Mouse (Mus musculus): ENCODE measurements around the gene Gm26992. TPM values are rescaled to one million over a fixed set of nuclear protein-coding genes. Genes with fewer than 3 reads are reported as not detected.

The Gm26992 gene
- total RNA-seq, 1 experiment, result not detected

DNA sequence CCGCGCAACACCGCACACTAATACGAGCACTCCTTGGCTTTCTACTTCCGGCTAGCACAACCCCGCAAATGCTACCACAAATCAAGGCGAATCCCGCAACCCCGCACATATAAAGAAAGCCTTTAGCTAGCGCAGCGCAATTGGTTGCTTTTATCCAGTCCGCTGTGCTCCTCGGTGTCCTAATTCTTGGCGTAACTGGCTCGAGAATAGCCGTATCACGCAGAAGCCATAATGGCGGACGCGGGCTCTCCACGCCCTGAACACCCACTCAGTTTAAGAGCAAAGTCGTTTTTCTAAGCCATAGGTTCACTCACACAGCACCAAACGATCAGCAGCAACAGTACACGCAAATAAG is 60.3 kb downstream of the Gm26992 start:
- peak overlapping the region in 1 of 2 experiments; percentile 30; a peak in 2 of 4 replicates for H3K4me3 ChIP-seq (ENCODE audit: insufficient read depth in 1 of 2, low read depth in 1 of 2, low read length in 2 of 2, poor library complexity in 1 of 2, severe bottlenecking in 1 of 2)
- DNase-seq (ENCODE audit: low read depth, low spot score), result no peak
- no peaks in the 10 kb centered on the region for H3K9me3 ChIP-seq (ENCODE audit: control insufficient read depth, insufficient read depth, low read depth, low read length)
- peaks cover 21% of the 10 kb centered on the region for H3K36me3 ChIP-seq (ENCODE audit: control insufficient read depth, insufficient read depth, low read length, poor library complexity, severe bottlenecking)
- no peak overlapping the region; the same call in 1 of the 2 replicates for H3K9ac ChIP-seq (ENCODE audit: insufficient read depth, low read depth, low read length, poor library complexity, severe bottlenecking)
- peaks cover 0 to 2% of the 10 kb centered on the region in 2 experiments; a peak in 1 of 4 replicates for H3K4me1 ChIP-seq (ENCODE audit: control insufficient read depth in 2 of 2, insufficient read depth in 2 of 2, low read length in 2 of 2, poor library complexity in 1 of 2)
- peak overlapping the region; percentile 75 for H3K27ac ChIP-seq (ENCODE audit: insufficient read depth, low read depth, low read length, poor library complexity, severe bottlenecking)
- in situ Hi-C loops (cut with MboI; ENCODE audit: low sequenced_read_pairs in 2 of 2, unreplicated experiment in 2 of 2), result no loop called here
- TF ChIP-seq MAFK (IDR thresholded peaks at IDR 0.05; ENCODE audit: insufficient read depth, low read depth, low read length), result no peak

DNA sequence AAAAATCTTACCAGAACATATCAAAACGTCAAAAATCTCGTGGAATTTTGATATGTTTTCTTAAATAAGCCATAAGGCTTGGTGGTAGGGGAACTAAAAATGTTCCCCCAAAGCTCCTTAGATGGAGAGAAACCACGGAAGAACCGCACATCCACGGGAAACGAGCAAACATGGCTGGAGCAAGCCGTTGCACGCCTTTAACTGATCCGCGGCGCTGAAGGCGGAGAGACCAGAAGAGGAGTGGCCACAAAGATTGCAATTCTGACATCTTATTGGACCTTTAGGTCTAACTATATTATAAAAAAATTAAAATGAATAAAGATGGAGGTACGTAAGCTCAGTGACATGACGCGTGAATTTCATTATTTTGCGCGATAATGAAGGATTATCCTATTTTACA is 61.2 kb downstream of the Gm26992 start:
- Histone ChIP-seq H3K9ac (ENCODE audit: insufficient read depth, low read depth, low read length, poor library complexity, severe bottlenecking) (no peak overlapping the region), H3K4me1 (ENCODE audit: control insufficient read depth in 2 of 2, insufficient read depth in 2 of 2, low read length in 2 of 2, poor library complexity in 1 of 2) (peaks cover 0 to 2% of the 10 kb centered on the region in 2 experiments; a peak in 1 of 4 replicates), H3K4me3 (ENCODE audit: insufficient read depth in 1 of 2, low read depth in 1 of 2, low read length in 2 of 2, poor library complexity in 1 of 2, severe bottlenecking in 1 of 2) (no peak overlapping the region), H3K9me3 (ENCODE audit: control insufficient read depth, insufficient read depth, low read depth, low read length) (no peaks in the 10 kb centered on the region), H3K36me3 (ENCODE audit: control insufficient read depth, insufficient read depth, low read length, poor library complexity, severe bottlenecking) (peaks cover 21% of the 10 kb centered on the region), H3K27ac (ENCODE audit: insufficient read depth, low read depth, low read length, poor library complexity, severe bottlenecking) (no peak overlapping the region)
- TF ChIP-seq MAFK (IDR thresholded peaks at IDR 0.05; ENCODE audit: insufficient read depth, low read depth, low read length) (no peak), HCFC1 (IDR thresholded peaks at IDR 0.05; ENCODE audit: borderline replicate concordance, insufficient read depth, low read length) (no peak), ZNF384 (IDR thresholded peaks at IDR 0.05; ENCODE audit: low read depth, low read length) (no peak), CHD2 (IDR thresholded peaks at IDR 0.05; ENCODE audit: low read depth, low read length) (no peak), ZC3H11A (IDR thresholded peaks at IDR 0.05; ENCODE audit: borderline replicate concordance, low read depth, low read length) (no peak)
- no peak for DNase-seq (ENCODE audit: low read depth, low spot score)
- in situ Hi-C loops (cut with MboI; ENCODE audit: low sequenced_read_pairs in 2 of 2, unreplicated experiment in 2 of 2), result no loop called here

DNA sequence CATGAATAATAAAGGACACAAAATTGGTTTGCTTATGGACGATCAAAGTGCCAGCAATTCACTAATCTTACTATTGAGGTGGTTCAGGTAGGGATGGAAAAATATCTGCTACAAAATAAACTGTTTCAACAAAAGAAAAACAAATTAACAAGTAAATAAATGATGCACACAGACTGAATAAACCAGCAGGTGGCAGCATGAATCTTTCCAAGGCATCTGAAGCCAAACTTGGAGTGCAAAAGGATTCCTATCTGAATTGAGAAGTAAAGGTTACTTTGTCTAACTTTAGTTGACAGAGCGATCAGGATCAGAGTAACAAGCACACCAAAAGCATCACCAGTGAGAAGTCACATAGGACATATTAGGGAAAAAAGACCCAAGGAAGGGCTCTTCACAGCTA is 62.2 kb downstream of the Gm26992 start:
- H3K4me3 ChIP-seq (ENCODE audit: insufficient read depth in 1 of 2, low read depth in 1 of 2, low read length in 2 of 2, poor library complexity in 1 of 2, severe bottlenecking in 1 of 2), result no peak overlapping the region
- peaks cover 21% of the 10 kb centered on the region for H3K36me3 ChIP-seq (ENCODE audit: control insufficient read depth, insufficient read depth, low read length, poor library complexity, severe bottlenecking)
- no peak for DNase-seq (ENCODE audit: low read depth, low spot score)
- H3K4me1 ChIP-seq (ENCODE audit: control insufficient read depth in 2 of 2, insufficient read depth in 2 of 2, low read length in 2 of 2, poor library complexity in 1 of 2), result peaks cover 0 to 2% of the 10 kb centered on the region in 2 experiments; a peak in 1 of 4 replicates
- in situ Hi-C loops (cut with MboI; ENCODE audit: low sequenced_read_pairs in 2 of 2, unreplicated experiment in 2 of 2), result no loop called here
- TF ChIP-seq MAFK (IDR thresholded peaks at IDR 0.05; ENCODE audit: insufficient read depth, low read depth, low read length), result no peak
- no peak for TF ChIP-seq HCFC1 (IDR thresholded peaks at IDR 0.05; ENCODE audit: borderline replicate concordance, insufficient read depth, low read length)
- no peak for TF ChIP-seq ZNF384 (IDR thresholded peaks at IDR 0.05; ENCODE audit: low read depth, low read length)
- no peak for TF ChIP-seq ZC3H11A (IDR thresholded peaks at IDR 0.05; ENCODE audit: borderline replicate concordance, low read depth, low read length)
- TF ChIP-seq CHD2 (IDR thresholded peaks at IDR 0.05; ENCODE audit: low read depth, low read length), result no peak
- H3K9ac ChIP-seq (ENCODE audit: insufficient read depth, low read depth, low read length, poor library complexity, severe bottlenecking), result no peak overlapping the region
- H3K9me3 ChIP-seq (ENCODE audit: control insufficient read depth, insufficient read depth, low read depth, low read length), result no peaks in the 10 kb centered on the region
- no peak overlapping the region for H3K27ac ChIP-seq (ENCODE audit: insufficient read depth, low read depth, low read length, poor library complexity, severe bottlenecking)

DNA sequence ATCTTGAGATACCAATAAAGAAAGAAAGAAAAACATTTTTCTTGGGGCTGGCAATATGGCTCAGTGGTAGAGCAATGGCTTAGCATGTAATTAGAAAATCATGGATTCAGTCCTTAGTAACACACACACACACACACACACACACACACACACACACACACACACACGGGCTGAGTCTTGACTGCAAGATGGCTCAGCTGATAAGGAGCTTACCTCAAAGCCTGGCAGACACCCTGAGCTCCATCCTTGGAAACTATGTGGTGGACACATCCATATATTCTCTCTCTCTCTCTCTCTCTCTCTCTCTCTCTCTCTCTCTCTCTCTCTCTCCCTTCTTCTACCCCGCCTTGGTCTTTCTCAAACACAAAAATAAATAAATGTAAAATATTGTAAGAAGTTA is 69.0 kb downstream of the Gm26992 start:
- no peak for DNase-seq (ENCODE audit: low read depth, low spot score)
- no peaks in the 10 kb centered on the region for H3K36me3 ChIP-seq (ENCODE audit: control insufficient read depth, insufficient read depth, low read length, poor library complexity, severe bottlenecking)
- H3K9ac ChIP-seq (ENCODE audit: insufficient read depth, low read depth, low read length, poor library complexity, severe bottlenecking), result no peak overlapping the region
- in situ Hi-C loops (cut with MboI; ENCODE audit: low sequenced_read_pairs in 2 of 2, unreplicated experiment in 2 of 2), result no loop called here
- no peaks in the 10 kb centered on the region for H3K9me3 ChIP-seq (ENCODE audit: control insufficient read depth, insufficient read depth, low read depth, low read length)
- TF ChIP-seq ZC3H11A (IDR thresholded peaks at IDR 0.05; ENCODE audit: borderline replicate concordance, low read depth, low read length) (no peak), MAFK (IDR thresholded peaks at IDR 0.05; ENCODE audit: insufficient read depth, low read depth, low read length) (no peak), CHD2 (IDR thresholded peaks at IDR 0.05; ENCODE audit: low read depth, low read length) (no peak), HCFC1 (IDR thresholded peaks at IDR 0.05; ENCODE audit: borderline replicate concordance, insufficient read depth, low read length) (no peak), ZNF384 (IDR thresholded peaks at IDR 0.05; ENCODE audit: low read depth, low read length) (no peak)
- H3K27ac ChIP-seq (ENCODE audit: insufficient read depth, low read depth, low read length, poor library complexity, severe bottlenecking), result no peak overlapping the region
- no peak overlapping the region for H3K4me3 ChIP-seq (ENCODE audit: insufficient read depth in 1 of 2, low read depth in 1 of 2, low read length in 2 of 2, poor library complexity in 1 of 2, severe bottlenecking in 1 of 2)
- no peaks in the 10 kb centered on the region for H3K4me1 ChIP-seq (ENCODE audit: control insufficient read depth in 2 of 2, insufficient read depth in 2 of 2, low read length in 2 of 2, poor library complexity in 1 of 2)

All from ES-E14 (cell line).